Mouse (Mus musculus) liver, embryonic 12.5 days (tissue): ENCODE data around the gene Hey2. TPM values are rescaled to one million over a fixed set of nuclear protein-coding genes. Genes with fewer than 3 reads are reported as not detected.

Experiments used
- ATAC-seq: fragments of 200-750 bp; cut with Nextera tagmentation; 2 replicates; pipeline ENCODE4 v1.8.0; 2017; ENCODE audit warnings: moderate number of reproducible peaks, mild to moderate bottlenecking, moderate library complexity
- H3K27ac ChIP-seq: fragments of 300-500 bp; sonication (generic); 2 replicates; pipeline ENCODE4 v1.5.1; 2016; ENCODE audit warnings: mild to moderate bottlenecking
- H3K27me3 ChIP-seq: fragments of 300-500 bp; sonication (generic); replicated peaks from 2 replicates; pipeline ENCODE4 v1.6.1; 2016; ENCODE audit warnings: mild to moderate bottlenecking, moderate library complexity
- H3K36me3 ChIP-seq: fragments of 300-500 bp; sonication (generic); 2 replicates; pipeline ENCODE4 v1.6.1; 2016; ENCODE audit warnings: mild to moderate bottlenecking, moderate library complexity
- H3K4me1 ChIP-seq: fragments of 300-500 bp; sonication (generic); 2 replicates; pipeline ENCODE4 v1.6.1; 2016
- H3K4me2 ChIP-seq: fragments of 300-500 bp; sonication (generic); 2 replicates; pipeline ENCODE4 v1.6.1; 2016; ENCODE audit warnings: mild to moderate bottlenecking, moderate library complexity
- H3K4me3 ChIP-seq: fragments of 300-500 bp; sonication (generic); 2 replicates; pipeline ENCODE4 v1.5.1; 2016; ENCODE audit warnings: mild to moderate bottlenecking, moderate library complexity
- H3K9ac ChIP-seq: fragments of 300-500 bp; sonication (generic); 2 replicates; pipeline ENCODE4 v1.6.1; 2016; ENCODE audit warnings: mild to moderate bottlenecking, moderate library complexity
- H3K9me3 ChIP-seq: fragments of 300-500 bp; sonication (generic); replicated peaks from 2 replicates; pipeline ENCODE4 v1.6.1; 2016; ENCODE audit warnings: mild to moderate bottlenecking, moderate library complexity
- WGBS: fragments of 180-500 bp; shearing (Covaris S2); methylation state at CpG from one replicate; pipeline ENCODE4 v1.1.7; 2016; ENCODE audit not compliant: insufficient replicate concordance; 5-methylcytosine and 5-hydroxymethylcytosine counted together
- polyA plus RNA-seq: library from polyadenylated mRNA; unstranded; fragments of >200 nt; fragmentation: Nextera tagmentation; extraction: Ambion mirVana; gene quantifications from 2 replicates; pipeline ENCODE4 v1.2.1, GENCODE M21; 2016

Gene Hey2
- polyA plus RNA-seq, result 0.49 and 0.65 TPM in 2 replicates

- under 1% methylated on average over 70 of the region's 70 CpGs for WGBS
- Histone ChIP-seq H3K27ac (no peak within 1 kb of the TSS), H3K9ac (peak within 1 kb of the TSS; percentile 14; the same call in 1 of the 2 replicates)
These were observed at the start of gene Hey2 for GRCm38 (mm10) chr10:30842643-30843437. TSS of gene Hey2 (minus strand) at chr10:30842801.

GRCm38 (mm10) chr10:30883085-30883760 is 40.6 kb upstream of the Hey2 start:
- Histone ChIP-seq H3K27me3 (no peaks in the 10 kb centered on the region), H3K9me3 (no peaks in the 10 kb centered on the region), H3K4me3 (no peak overlapping the region), H3K9ac (no peak overlapping the region), H3K27ac (no peak overlapping the region), H3K4me1 (no peaks in the 10 kb centered on the region), H3K4me2 (no peak overlapping the region), H3K36me3 (no peaks in the 10 kb centered on the region)
- 46% methylated on average over 4 of the region's 4 CpGs for WGBS
- ATAC-seq, result no peak

More at GRCm38 (mm10) chr10:30842643-30843437, at the start of gene Hey2:
- Histone ChIP-seq H3K4me3 (peak within 1 kb of the TSS; percentile 61), H3K27me3 (peaks cover 74% of the 10 kb centered on the region), H3K4me2 (peak within 1 kb of the TSS; percentile 91), H3K9me3 (no peaks in the 10 kb centered on the region), H3K36me3 (no peaks in the 10 kb centered on the region), H3K4me1 (peaks cover 20% of the 10 kb centered on the region)
- ATAC-seq, result peak; percentile 99

GRCm38 (mm10) chr10:30881109-30881508 is 38.5 kb upstream of the Hey2 start:
- no peaks in the 10 kb centered on the region for H3K36me3 ChIP-seq
- ATAC-seq, result no peak
- no peaks in the 10 kb centered on the region for H3K4me1 ChIP-seq
- H3K9me3 ChIP-seq, result no peaks in the 10 kb centered on the region
- no peak overlapping the region for H3K27ac ChIP-seq
- no peaks in the 10 kb centered on the region for H3K27me3 ChIP-seq
- H3K4me2 ChIP-seq, result no peak overlapping the region
- H3K9ac ChIP-seq, result no peak overlapping the region
- no peak overlapping the region for H3K4me3 ChIP-seq
- WGBS, result 79% methylated on average over 10 of the region's 10 CpGs

- Histone ChIP-seq H3K9ac (no peak overlapping the region), H3K9me3 (no peaks in the 10 kb centered on the region), H3K27me3 (peaks cover 78% of the 10 kb centered on the region), H3K4me1 (peaks cover 20% of the 10 kb centered on the region), H3K36me3 (no peaks in the 10 kb centered on the region), H3K4me2 (no peak overlapping the region), H3K4me3 (no peak overlapping the region), H3K27ac (no peak overlapping the region)
- WGBS, result 15% methylated on average over 13 of the region's 13 CpGs
- no peak for ATAC-seq
These were observed 2.7 kb upstream of the Hey2 start for GRCm38 (mm10) chr10:30845101-30845825.

GRCm38 (mm10) chr10:30844191-30845010 is 1.8 kb upstream of the Hey2 start:
- Histone ChIP-seq H3K27ac (no peak overlapping the region), H3K4me3 (peak overlapping the region; percentile 61), H3K36me3 (no peaks in the 10 kb centered on the region), H3K27me3 (peaks cover 74% of the 10 kb centered on the region), H3K9ac (no peak overlapping the region), H3K4me2 (peak overlapping the region; percentile 91), H3K4me1 (peaks cover 20% of the 10 kb centered on the region), H3K9me3 (no peaks in the 10 kb centered on the region)
- WGBS, result 5% methylated on average over 30 of the region's 30 CpGs
- ATAC-seq, result no peak

GRCm38 (mm10) chr10:30843438-30844190 is 1.0 kb upstream of the Hey2 start:
- H3K27me3 ChIP-seq, result peaks cover 74% of the 10 kb centered on the region
- no peak overlapping the region for H3K9ac ChIP-seq
- 2% methylated on average over 21 of the region's 21 CpGs for WGBS

GRCm38 (mm10) chr10:30842228-30842627 is 373 bp downstream of the Hey2 start:
- H3K9ac ChIP-seq, result peak overlapping the region; percentile 14; the same call in 1 of the 2 replicates
- H3K4me2 ChIP-seq, result peak overlapping the region; percentile 91
- H3K9me3 ChIP-seq, result no peaks in the 10 kb centered on the region
- H3K36me3 ChIP-seq, result no peaks in the 10 kb centered on the region
- H3K27ac ChIP-seq, result no peak overlapping the region
- 1% methylated on average over 29 of the region's 29 CpGs for WGBS
- peak; percentile 11; the same call in 1 of the 2 replicates for ATAC-seq
- H3K27me3 ChIP-seq, result peaks cover 74% of the 10 kb centered on the region
- peak overlapping the region; percentile 61 for H3K4me3 ChIP-seq
- H3K4me1 ChIP-seq, result peaks cover 20% of the 10 kb centered on the region

More at GRCm38 (mm10) chr10:30843438-30844190, 1.0 kb upstream of the Hey2 start:
- Histone ChIP-seq H3K4me2 (peak overlapping the region; percentile 91), H3K9me3 (no peaks in the 10 kb centered on the region), H3K36me3 (no peaks in the 10 kb centered on the region), H3K27ac (no peak overlapping the region), H3K4me3 (peak overlapping the region; percentile 61), H3K4me1 (peaks cover 20% of the 10 kb centered on the region)
- ATAC-seq, result no peak

GRCm38 (mm10) chr10:30840824-30841223 is 1.8 kb downstream of the Hey2 start:
- H3K4me2 ChIP-seq, result no peak overlapping the region
- ATAC-seq, result no peak
- no peaks in the 10 kb centered on the region for H3K36me3 ChIP-seq
- peaks cover 20% of the 10 kb centered on the region for H3K4me1 ChIP-seq
- 72% methylated on average over 5 of the region's 5 CpGs for WGBS
- H3K9ac ChIP-seq, result no peak overlapping the region
- no peak overlapping the region for H3K4me3 ChIP-seq
- no peak overlapping the region for H3K27ac ChIP-seq
- peaks cover 59% of the 10 kb centered on the region for H3K27me3 ChIP-seq
- H3K9me3 ChIP-seq, result no peaks in the 10 kb centered on the region

GRCm38 (mm10) chr10:30838188-30838587 is 4.4 kb downstream of the Hey2 start:
- Histone ChIP-seq H3K9me3 (no peaks in the 10 kb centered on the region), H3K4me2 (no peak overlapping the region), H3K27me3 (peaks cover 43% of the 10 kb centered on the region), H3K27ac (no peak overlapping the region), H3K9ac (no peak overlapping the region), H3K4me1 (peaks cover 16% of the 10 kb centered on the region), H3K4me3 (no peak overlapping the region), H3K36me3 (no peaks in the 10 kb centered on the region)
- ATAC-seq, result no peak
- WGBS, result 3% methylated on average over 1 of the region's 1 CpGs

- Histone ChIP-seq H3K27me3 (no peaks in the 10 kb centered on the region), H3K4me2 (no peak overlapping the region), H3K4me3 (no peak overlapping the region), H3K4me1 (no peaks in the 10 kb centered on the region), H3K27ac (no peak overlapping the region), H3K9me3 (no peaks in the 10 kb centered on the region), H3K9ac (no peak overlapping the region), H3K36me3 (no peaks in the 10 kb centered on the region)
- ATAC-seq, result no peak
- 9% methylated on average over 1 of the region's 1 CpGs for WGBS
These were observed 17.6 kb downstream of the Hey2 start for GRCm38 (mm10) chr10:30825049-30825448.
